Mouse (Mus musculus) CH12.LX (cell line): Measurements from ENCODE around the gene Cfdp1.

ENCODE experiments used
- CTCF ChIP-seq, 2 experiments: IDR thresholded peaks in 1 of 2; conservative IDR thresholded peaks in 1 of 2; 2 replicates each; pipeline ENCODE4 v1.5.1; 2011 to 2012; ENCODE audit warnings: low read depth in 2 of 2, low read length in 2 of 2, improper control_type of control experiment in 1 of 2, inconsistent platforms in 1 of 2, mild to moderate bottlenecking in 1 of 2, moderate library complexity in 1 of 2
- MAZ ChIP-seq: IDR thresholded peaks from 2 replicates; pipeline ENCODE4 v1.6.1; 2012; ENCODE audit warnings: low read depth, mild to moderate bottlenecking, inconsistent platforms, low read length, improper control_type of control experiment, moderate library complexity
- POLR2A ChIP-seq: IDR thresholded peaks from 2 replicates; pipeline ENCODE4 v1.6.1; 2011; ENCODE audit warnings: low read depth, mild to moderate bottlenecking, improper control_type of control experiment, low read length
- POLR2AphosphoS2 ChIP-seq: IDR thresholded peaks from 2 replicates; pipeline ENCODE4 v1.6.1; 2011; ENCODE audit warnings: low read depth, low read length, improper control_type of control experiment
- TCF12 ChIP-seq: IDR thresholded peaks from 2 replicates; pipeline ENCODE4 v1.6.1; 2014; ENCODE audit warnings: low read depth, mild to moderate bottlenecking, inconsistent platforms, low read length, improper control_type of control experiment

DNA sequence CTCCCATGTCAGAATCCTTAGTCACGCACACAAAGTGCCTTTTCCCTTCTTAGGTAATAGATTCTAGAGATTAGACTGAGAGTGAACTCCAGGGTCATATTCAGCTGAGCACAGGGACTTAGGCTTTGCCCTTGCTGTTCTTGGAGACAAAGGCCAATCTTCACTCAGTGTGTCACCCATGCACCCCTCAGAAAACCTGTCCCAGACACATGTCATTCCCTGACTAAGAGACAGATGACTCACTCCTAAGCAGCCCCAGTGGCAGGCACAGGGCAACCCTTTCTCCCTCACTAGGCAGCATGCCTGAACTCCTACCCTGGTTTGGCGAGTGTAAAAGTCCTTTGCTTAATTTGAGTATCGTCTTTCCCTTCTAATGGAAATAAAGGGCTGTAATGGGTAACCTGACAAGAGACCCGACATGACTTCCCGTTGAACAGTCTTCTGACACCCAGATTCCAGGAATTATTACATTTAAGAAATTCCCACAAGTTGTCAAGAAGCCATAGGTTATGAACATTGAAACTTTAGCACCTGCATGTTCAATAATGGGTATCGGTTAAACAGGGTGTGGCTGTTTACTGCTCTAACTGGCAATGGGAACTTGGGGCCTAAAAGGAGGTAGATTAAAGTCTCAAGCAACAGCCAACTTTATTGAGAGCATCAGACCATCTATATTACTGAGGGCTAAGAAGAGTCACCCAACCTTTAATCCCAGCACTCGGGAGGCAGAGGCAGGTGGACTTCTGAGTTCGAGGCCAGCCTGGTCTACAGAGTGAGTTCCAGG lies 106.0 kb downstream of the Cfdp1 start:
- TF ChIP-seq CTCF (conservative IDR thresholded peaks at IDR 0.05 in 1 of 2, IDR thresholded peaks at IDR 0.05 in 1 of 2; ENCODE audit: low read depth in 2 of 2, low read length in 2 of 2) (no peak), POLR2A (no peak), MAZ (no peak), POLR2AphosphoS2 (no peak), TCF12 (no peak)
